Mouse (Mus musculus) forebrain, embryonic 11.5 days (tissue): Measurements from ENCODE around the gene Dnpep. TPM values are rescaled to one million over a fixed set of nuclear protein-coding genes. Genes with fewer than 3 reads are reported as not detected.

Experiments used
- ATAC-seq: fragments of 200-750 bp; cut with Nextera tagmentation; replicated peaks from 2 replicates; pipeline ENCODE4 v1.8.0; 2017; ENCODE audit warnings: moderate TSS enrichment; ENCODE audit not compliant: low FRiP score
- DNase-seq: peaks from one replicate; pipeline ENCODE4 v3.0.0-alpha.2; 2017; ENCODE audit warnings: low spot score
- H3K27ac ChIP-seq: fragments of 300-500 bp; sonication (generic); 2 replicates; pipeline ENCODE4 v1.5.1; 2014; ENCODE audit warnings: low read depth, low read length
- H3K27me3 ChIP-seq: fragments of 300-500 bp; sonication (generic); 2 replicates; pipeline ENCODE4 v1.6.1; 2014; ENCODE audit warnings: mild to moderate bottlenecking, low read length, mixed read lengths; ENCODE audit not compliant: control insufficient read depth, insufficient read depth
- H3K36me3 ChIP-seq: fragments of 300-500 bp; sonication (generic); 2 replicates; pipeline ENCODE4 v1.6.1; 2014; ENCODE audit warnings: mild to moderate bottlenecking, low read length, moderate library complexity, mixed read lengths; ENCODE audit not compliant: control insufficient read depth, insufficient read depth
- H3K4me1 ChIP-seq: fragments of 300-500 bp; sonication (generic); replicated peaks from 2 replicates; pipeline ENCODE4 v1.6.1; 2014; ENCODE audit warnings: low read length, mixed read lengths; ENCODE audit not compliant: control insufficient read depth, insufficient read depth
- H3K4me2 ChIP-seq: fragments of 300-500 bp; sonication (generic); 2 replicates; pipeline ENCODE4 v1.6.1; 2014; ENCODE audit warnings: low read depth, mild to moderate bottlenecking, low read length, moderate library complexity, mixed read lengths; ENCODE audit not compliant: severe bottlenecking
- H3K4me3 ChIP-seq: fragments of 300-500 bp; sonication (generic); 2 replicates; pipeline ENCODE4 v1.5.1; 2014; ENCODE audit warnings: low read depth, low read length
- H3K9ac ChIP-seq: fragments of 300-500 bp; sonication (generic); 2 replicates; pipeline ENCODE4 v1.6.1; 2014; ENCODE audit warnings: low read length
- H3K9me3 ChIP-seq: fragments of 300-500 bp; sonication (generic); 2 replicates; pipeline ENCODE4 v1.6.1; 2016; ENCODE audit warnings: low read length, mixed read lengths; ENCODE audit not compliant: control insufficient read depth
- WGBS: fragments of 180-500 bp; shearing (Covaris S2); extraction: QIAGEN DNeasy Blood & Tissue Kit; methylation state at CpG from one replicate; pipeline ENCODE4 v1.1.7; 2014; 5-methylcytosine and 5-hydroxymethylcytosine counted together
- polyA plus RNA-seq: library from polyadenylated mRNA; unstranded; fragments of >200 nt; fragmentation: Nextera tagmentation; extraction: Ambion mirVana; gene quantifications from 2 replicates; pipeline ENCODE4 v1.2.1, GENCODE M21; 2014

Dnpep gene
- polyA plus RNA-seq, 1 experiment from 2014 or later, result 125 TPM

DNA sequence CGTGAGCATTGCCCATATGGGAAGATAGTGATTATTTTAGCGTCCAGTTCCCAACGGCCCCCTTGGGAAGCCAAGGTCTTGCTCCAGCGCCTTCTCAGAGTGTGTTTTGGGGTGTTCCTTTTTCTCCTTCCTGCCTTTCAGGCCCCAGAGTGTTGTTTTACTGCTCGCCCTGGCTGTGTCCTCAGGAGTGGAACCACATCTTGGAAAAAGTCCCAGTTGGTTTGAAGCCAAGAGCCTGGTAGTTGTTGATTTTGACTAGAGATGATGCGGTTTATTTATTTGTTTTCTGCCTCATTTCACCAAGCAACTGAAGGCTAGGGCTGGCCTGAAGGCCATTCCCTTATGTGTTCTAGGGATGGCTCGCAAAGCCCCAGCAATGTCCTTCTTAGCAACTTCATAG, 39.5 kb upstream of the Dnpep start:
- 86% methylated on average over 7 of the region's 7 CpGs for WGBS
- no peak for DNase-seq
- no peak overlapping the region for H3K4me2 ChIP-seq
- H3K9ac ChIP-seq, result no peak overlapping the region
- no peak overlapping the region for H3K27ac ChIP-seq
- no peak overlapping the region for H3K4me3 ChIP-seq
- no peaks in the 10 kb centered on the region for H3K9me3 ChIP-seq
- no peak for ATAC-seq
- peaks cover 4% of the 10 kb centered on the region for H3K4me1 ChIP-seq
- H3K27me3 ChIP-seq, result peaks cover 30% of the 10 kb centered on the region
- no peaks in the 10 kb centered on the region for H3K36me3 ChIP-seq

DNA sequence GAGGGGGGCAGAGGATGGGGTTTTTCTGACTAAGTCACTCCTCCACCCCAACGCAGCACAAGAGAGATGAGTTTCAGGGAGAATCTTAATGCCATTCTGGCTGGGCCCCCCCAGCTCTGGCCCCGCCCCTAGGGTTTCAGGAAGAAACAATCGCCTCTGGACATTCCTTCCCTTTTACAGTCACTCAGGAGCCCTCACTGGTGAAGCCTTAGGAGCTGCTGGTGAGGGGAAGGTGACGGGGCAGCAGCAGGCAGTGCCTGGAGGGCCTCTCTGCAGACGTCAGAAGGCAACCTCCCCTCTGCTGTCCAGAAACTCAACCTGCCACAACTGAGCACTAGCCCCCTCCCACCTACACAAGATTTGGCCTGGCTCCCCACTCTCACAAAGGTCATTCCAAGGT, 31.5 kb upstream of the Dnpep start:
- DNase-seq (no peak), ATAC-seq (no peak)

DNA sequence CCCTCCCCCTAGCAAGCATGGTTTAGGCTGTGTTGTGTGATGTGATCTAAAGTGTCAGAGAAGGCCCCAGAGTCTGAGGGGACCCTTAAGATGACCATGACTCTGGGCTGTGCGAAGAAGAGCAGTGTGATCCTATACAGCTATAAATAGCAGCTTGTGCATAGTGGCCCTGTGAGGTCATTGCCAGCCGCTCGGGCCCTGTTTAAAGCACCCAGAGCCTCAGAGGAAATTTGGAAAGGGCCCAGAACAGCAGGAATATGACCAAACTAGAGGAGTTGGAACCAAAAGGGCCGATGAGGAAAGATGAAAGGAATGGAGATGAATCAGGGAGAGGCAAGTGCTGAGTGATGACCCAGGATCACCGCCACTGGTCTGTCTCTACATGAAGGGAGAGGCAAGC, 29.5 kb upstream of the Dnpep start:
- 92% methylated on average over 5 of the region's 5 CpGs for WGBS
- Histone ChIP-seq H3K27me3 (no peaks in the 10 kb centered on the region; the same call in 1 of the 2 replicates), H3K4me2 (no peak overlapping the region), H3K36me3 (no peaks in the 10 kb centered on the region), H3K4me1 (peaks cover 10% of the 10 kb centered on the region), H3K9ac (no peak overlapping the region), H3K9me3 (no peaks in the 10 kb centered on the region), H3K27ac (no peak overlapping the region), H3K4me3 (no peak overlapping the region)
- no peak for ATAC-seq
- DNase-seq, result no peak

More for the DNA sequence above, 31.5 kb upstream of the Dnpep start:
- H3K4me3 ChIP-seq, result no peak overlapping the region
- H3K9ac ChIP-seq, result no peak overlapping the region
- H3K9me3 ChIP-seq, result no peaks in the 10 kb centered on the region
- no peak overlapping the region for H3K27ac ChIP-seq
- H3K27me3 ChIP-seq, result no peaks in the 10 kb centered on the region; the same call in 1 of the 2 replicates
- no peaks in the 10 kb centered on the region for H3K36me3 ChIP-seq
- peaks cover 5% of the 10 kb centered on the region for H3K4me1 ChIP-seq
- H3K4me2 ChIP-seq, result no peak overlapping the region
- 52% methylated on average over 5 of the region's 5 CpGs for WGBS

GRCm38 (mm10) chr1:75345036-75345935, 27.5 kb upstream of the Dnpep start:
- DNase-seq, result no peak
- 0 out of 2 replicates have a peak overlapping the region, but pooled peaks have one; percentile 31 for H3K4me2 ChIP-seq
- H3K27me3 ChIP-seq, result no peaks in the 10 kb centered on the region; the same call in 1 of the 2 replicates
- H3K27ac ChIP-seq, result no peak overlapping the region
- H3K4me1 ChIP-seq, result peaks cover 10% of the 10 kb centered on the region
- H3K4me3 ChIP-seq, result no peak overlapping the region
- 26% methylated on average over 20 of the region's 20 CpGs for WGBS
- no peaks in the 10 kb centered on the region for H3K9me3 ChIP-seq
- no peak overlapping the region for H3K9ac ChIP-seq
- H3K36me3 ChIP-seq, result no peaks in the 10 kb centered on the region
- no peak for ATAC-seq

DNA sequence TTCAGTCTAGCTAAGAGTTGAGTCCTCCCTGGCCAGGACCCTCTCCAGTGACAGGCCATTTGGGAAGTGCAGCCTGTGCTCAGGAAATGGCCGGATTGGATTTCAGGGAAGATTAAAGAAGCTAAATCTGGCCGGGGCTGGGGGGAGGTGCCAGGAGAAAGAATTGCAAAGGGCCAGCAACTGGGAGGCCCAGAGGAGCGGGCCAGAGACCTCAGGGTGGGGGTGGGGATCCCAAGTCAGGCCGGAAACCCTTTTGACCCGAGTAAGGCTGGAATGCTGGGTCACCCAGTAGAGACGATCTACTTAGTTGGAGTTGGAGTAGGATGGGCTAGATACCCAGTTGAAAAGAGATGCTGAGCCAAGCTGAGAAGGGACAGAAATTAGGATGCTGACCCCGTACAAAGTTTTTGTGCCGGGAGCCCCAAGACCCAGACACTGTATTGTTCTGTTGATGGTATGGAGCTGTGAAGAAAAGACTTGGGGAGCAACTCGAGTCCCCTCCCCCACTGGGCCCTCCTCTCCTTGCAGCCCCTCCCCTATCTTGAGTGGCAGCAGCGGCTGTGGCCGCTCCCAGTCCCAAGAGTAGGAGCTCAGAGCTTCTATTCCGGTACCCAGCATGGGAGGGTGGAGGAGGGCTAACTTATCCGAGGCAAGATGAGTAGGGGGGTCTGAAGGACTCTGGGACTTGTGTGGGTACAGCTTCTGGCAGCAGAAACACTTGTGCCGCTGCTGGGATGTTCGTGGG, 26.7 kb upstream of the Dnpep start:
- Histone ChIP-seq H3K4me3 (no peak overlapping the region), H3K27ac (no peak overlapping the region), H3K27me3 (no peaks in the 10 kb centered on the region; the same call in 1 of the 2 replicates), H3K4me1 (peaks cover 10% of the 10 kb centered on the region), H3K36me3 (no peaks in the 10 kb centered on the region), H3K4me2 (peak overlapping the region; percentile 31; the same call in 1 of the 2 replicates), H3K9me3 (no peaks in the 10 kb centered on the region), H3K9ac (0 out of 2 replicates have a peak overlapping the region, but pooled peaks have one; percentile 4)
- DNase-seq (peak; percentile 64), ATAC-seq (peak; percentile 65)
- 2% methylated on average over 15 of the region's 15 CpGs for WGBS

GRCm38 (mm10) chr1:75342874-75343416, 25.2 kb upstream of the Dnpep start:
- no peaks in the 10 kb centered on the region for H3K9me3 ChIP-seq
- no peak overlapping the region for H3K9ac ChIP-seq
- H3K4me2 ChIP-seq, result no peak overlapping the region
- 2% methylated on average over 8 of the region's 8 CpGs for WGBS
- H3K4me1 ChIP-seq, result peaks cover 10% of the 10 kb centered on the region
- no peaks in the 10 kb centered on the region; the same call in 1 of the 2 replicates for H3K27me3 ChIP-seq
- H3K27ac ChIP-seq, result no peak overlapping the region
- H3K4me3 ChIP-seq, result no peak overlapping the region
- no peak for ATAC-seq
- peak; percentile 72 for DNase-seq
- no peaks in the 10 kb centered on the region for H3K36me3 ChIP-seq

GRCm38 (mm10) chr1:75340519-75340918, 22.7 kb upstream of the Dnpep start:
- Histone ChIP-seq H3K36me3 (no peaks in the 10 kb centered on the region), H3K9ac (no peak overlapping the region), H3K4me3 (no peak overlapping the region), H3K27me3 (no peaks in the 10 kb centered on the region), H3K9me3 (no peaks in the 10 kb centered on the region), H3K4me2 (no peak overlapping the region), H3K4me1 (peaks cover 10% of the 10 kb centered on the region), H3K27ac (no peak overlapping the region)
- DNase-seq (no peak), ATAC-seq (no peak)
- WGBS, result 77% methylated on average over 2 of the region's 2 CpGs

GRCm38 (mm10) chr1:75339337-75339736, 21.5 kb upstream of the Dnpep start:
- Histone ChIP-seq H3K4me1 (peaks cover 6% of the 10 kb centered on the region), H3K27ac (no peak overlapping the region), H3K4me3 (no peak overlapping the region), H3K36me3 (no peaks in the 10 kb centered on the region), H3K4me2 (no peak overlapping the region), H3K27me3 (no peaks in the 10 kb centered on the region), H3K9me3 (no peaks in the 10 kb centered on the region), H3K9ac (no peak overlapping the region)
- no peak for ATAC-seq
- DNase-seq, result peak; percentile 51
- 54% methylated on average over 9 of the region's 9 CpGs for WGBS
